Mouse (Mus musculus): ENCODE results near the gene Med22. TPM values are rescaled to one million over a fixed set of nuclear protein-coding genes. Genes with fewer than 3 reads are reported as not detected.
A peak's percentile ranks its signal among the peaks of the same experiment; 100 is the strongest.

Med22 gene
- 10 to 100 TPM; 42.9 to 46.5 TPM for total RNA-seq (2021)
- long read RNA-seq, experiment 1, transcript Med22-201 (4 exons, 973 nt), result major isoform, 34 of 39 reads
- long read RNA-seq, experiment 1, partial matches to known transcripts, result 0 of 39 reads
- long read RNA-seq, experiment 1, other reads (novel, unspliced or antisense), result 3 of 39 reads
- long read RNA-seq, experiment 2, transcript Med22-201 (4 exons, 973 nt), result major isoform, 48 of 50 reads
- long read RNA-seq, experiment 2, partial matches to known transcripts, result 0 of 50 reads
- long read RNA-seq, experiment 2, other reads (novel, unspliced or antisense), result 1 of 50 reads

DNA sequence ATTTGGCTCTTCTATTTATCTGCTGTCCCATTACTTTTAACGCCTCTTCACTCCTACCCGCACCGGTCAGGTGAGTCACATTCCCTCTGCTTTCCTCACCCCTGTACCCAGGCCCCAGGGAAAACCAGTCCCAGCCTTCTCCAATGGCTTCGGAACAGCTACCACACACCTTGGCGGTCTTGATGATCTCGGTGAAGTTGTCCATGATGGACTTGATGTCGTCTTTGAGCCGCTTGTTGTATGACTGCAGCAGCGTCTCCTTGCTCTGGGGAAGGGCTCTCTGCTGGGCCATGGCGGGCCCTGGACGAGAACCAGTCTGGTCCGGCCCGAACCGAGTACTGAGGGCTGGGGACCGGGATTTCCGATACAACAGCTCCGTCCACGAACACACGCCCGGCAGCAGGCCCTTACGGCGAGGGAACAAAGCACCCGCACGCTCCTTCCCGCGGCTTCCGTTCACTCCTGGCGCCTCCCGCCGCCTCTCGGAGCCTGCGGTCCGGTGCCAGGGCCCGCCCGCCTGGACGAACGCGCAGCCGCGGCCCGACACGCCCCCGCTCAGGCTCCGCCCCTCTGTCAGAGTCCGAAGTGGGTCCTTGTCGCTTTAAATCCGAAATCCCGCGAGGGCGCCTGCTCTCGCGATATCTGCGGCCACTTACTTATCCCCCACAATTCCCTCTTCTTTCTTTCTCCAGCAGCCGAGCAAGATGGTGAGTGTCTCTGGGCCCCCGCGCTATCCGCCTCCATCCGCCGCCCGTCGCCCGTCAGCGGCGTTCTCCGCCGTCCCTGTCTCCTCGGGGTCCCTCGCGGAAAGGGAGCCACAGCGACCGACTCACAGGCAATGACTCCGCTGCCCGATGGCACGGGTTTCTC, at the start of gene Med22, which contains the start of gene Rpl7a:
Gene Med22, minus strand, starts transcription at position 554 of the 870 bp plus-strand sequence.
Gene Rpl7a, plus strand, starts transcription at position 641 of the 870 bp plus-strand sequence.
- peak; percentile 100 for DNase-seq (ENCODE audit: low spot score in 2 of 2)

DNA sequence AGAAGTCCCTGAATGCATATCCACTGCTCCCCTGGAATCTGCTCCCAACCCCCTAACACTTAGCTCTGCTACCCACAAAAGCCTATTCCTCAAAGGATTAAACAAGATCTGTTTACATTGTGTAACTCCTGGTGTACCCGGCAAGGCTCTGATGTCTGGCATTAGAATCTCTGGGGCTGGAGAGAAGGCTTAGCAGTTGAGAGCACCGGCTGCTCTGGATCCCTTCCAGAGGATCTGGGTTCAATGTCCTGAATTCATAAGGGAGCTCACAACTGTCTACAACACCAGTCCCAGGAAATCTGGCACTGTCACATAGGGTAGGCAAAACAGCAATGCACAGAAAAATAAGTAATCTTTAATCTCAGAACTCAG, 47.0 kb upstream of the Med22 start:
- no peak for DNase-seq (ENCODE audit: low spot score in 2 of 2)

DNA sequence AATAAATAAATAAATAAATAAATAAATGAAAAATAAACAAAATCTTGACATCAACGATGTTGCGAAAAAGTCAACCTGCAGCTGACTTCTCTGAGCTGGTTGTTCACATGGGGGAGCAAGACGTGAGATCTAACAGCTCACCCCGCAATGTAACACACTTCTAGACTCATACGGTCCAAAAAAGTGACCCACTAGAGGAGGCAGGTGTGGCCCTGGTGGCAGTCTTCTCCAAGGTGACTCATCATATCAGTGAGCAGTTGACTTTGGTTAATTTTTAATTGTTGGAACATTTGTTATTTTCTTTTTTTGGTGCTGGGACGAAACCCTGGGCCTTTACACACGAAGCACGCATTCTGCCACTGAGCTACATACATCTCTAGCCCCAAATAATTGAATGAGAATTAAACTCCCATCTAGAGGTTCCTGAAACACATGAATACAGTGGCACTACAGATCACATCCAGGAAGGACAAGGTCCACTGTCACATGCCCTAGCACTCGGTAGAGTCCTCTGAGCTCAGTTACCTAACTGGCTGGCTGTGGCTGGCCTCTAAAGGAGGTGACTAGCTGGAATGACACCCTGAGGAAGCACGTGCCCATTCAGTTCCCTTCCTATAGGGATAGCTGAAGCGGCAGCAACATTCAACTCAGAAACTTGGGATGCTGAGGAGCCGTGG, 46.5 kb upstream of the Med22 start:
- DNase-seq (ENCODE audit: low spot score in 2 of 2), result no peak

DNA sequence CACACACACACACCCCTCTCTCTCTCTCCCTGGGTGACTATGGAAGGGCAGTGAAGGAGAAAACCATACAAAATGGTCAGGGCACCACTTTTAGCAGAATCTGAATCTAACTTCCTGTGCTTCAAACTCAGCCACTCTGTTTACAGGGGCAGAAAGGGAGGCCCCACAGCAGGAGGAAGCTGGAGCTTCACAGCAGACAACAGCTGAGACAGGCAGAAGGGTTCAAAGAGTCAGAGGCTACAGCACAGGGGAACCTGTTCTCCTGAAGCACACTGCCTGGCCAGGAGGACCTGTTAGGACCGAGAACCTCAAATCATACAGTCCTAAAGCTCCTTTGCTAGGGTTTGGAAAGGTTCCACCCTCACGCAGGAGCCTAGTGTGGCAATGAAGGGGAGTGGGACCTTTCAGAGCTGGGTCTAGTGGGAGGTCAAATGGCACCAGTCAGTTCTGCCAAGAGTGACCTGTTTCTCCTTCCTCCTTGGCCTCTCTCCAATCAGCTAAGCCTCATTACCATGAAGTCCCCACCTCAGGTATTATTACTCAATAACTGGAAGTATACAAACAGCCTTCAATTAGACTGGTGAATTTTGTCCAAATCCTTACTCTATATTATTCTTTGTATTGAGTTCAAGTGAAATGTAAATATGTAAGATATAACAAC, 44.4 kb upstream of the Med22 start:
- no peak for DNase-seq (ENCODE audit: low spot score in 2 of 2)

DNA sequence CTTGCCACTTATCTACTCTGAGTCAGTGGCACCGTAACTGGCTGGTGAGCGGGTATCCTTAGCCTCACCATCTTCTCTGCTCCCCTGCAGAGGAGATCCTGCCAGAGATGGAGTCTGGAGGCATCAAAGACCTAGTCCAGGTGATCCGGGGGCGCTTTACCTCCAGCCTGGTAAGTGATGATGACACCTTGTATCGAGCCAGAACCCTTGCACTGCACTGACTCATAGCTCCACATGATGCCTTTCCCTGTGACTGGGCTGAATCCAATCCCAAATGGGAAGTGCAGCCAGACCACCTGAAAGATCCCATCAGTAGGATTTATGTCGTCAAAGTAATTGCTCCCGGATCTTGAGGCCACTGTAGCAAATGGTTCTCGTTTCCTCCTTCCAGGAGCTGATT, 42.4 kb upstream of the Med22 start:
- DNase-seq (ENCODE audit: low spot score in 2 of 2), result no peak

DNA sequence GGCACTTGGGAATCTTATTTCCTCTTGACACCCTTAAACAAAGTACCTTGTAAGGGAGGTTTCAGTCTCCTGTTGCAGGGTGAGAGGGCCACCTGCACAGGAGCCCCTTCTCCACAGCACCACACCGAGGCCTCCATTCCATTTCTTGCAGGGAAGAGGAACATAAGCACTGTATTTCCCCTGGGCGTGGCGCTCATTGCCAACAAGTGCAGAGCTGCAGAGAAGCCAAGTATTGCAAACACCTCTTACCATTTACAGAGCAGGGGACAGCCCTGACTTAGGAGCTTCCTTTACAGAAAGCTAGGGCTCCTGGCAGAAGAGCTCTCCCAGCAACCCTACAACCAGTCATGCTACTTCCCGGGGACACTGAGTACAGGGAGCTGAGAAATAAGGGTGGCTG, 41.7 kb upstream of the Med22 start:
- DNase-seq (ENCODE audit: low spot score in 2 of 2), result no peak

DNA sequence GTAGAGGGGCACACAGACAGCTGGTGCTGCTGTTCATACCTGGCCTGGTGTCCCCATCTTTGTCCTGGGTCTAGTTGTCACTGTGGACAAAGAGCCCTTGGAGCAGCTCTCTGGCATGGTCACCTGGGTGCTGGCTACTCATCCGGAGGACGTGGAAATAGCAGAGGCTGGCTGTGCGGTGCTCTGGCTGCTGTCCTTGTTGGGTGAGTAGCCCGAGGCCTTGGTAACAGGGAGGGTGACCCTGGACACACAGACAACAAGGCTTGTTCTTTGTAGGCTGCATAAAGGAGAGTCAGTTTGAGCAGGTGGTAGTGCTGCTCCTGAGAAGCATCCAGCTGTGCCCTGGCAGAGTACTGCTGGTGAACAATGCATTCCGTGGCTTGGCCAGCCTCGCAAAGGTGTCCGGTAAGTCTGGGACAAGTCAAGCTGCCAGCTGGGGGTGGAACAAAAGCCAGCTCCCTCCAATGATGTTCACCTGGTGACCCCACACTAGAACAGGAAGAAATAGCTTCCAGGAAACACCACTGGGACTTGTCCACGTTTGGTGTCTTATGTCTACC, 40.9 kb upstream of the Med22 start:
- no peak for DNase-seq (ENCODE audit: low spot score in 2 of 2)

DNA sequence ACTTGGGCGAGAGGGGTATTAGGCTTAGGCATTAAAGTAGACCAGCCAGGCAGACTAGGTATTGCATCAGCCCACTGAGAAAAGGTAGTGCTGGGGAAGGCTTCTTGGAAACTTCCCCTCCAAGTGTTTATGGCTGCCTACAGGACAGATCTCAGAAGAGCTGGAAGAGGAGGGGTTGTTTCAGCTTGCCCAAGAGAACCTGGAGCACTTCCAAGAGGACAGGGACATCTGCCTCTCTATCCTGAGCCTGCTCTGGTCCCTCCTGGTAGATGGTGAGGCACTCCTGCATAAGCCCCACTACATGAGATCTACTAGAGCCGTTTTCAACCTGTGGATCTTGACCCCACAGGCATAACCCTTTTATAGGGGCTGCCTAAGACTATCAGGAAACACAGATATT, 39.9 kb upstream of the Med22 start:
- DNase-seq (ENCODE audit: low spot score in 2 of 2), result no peak

DNA sequence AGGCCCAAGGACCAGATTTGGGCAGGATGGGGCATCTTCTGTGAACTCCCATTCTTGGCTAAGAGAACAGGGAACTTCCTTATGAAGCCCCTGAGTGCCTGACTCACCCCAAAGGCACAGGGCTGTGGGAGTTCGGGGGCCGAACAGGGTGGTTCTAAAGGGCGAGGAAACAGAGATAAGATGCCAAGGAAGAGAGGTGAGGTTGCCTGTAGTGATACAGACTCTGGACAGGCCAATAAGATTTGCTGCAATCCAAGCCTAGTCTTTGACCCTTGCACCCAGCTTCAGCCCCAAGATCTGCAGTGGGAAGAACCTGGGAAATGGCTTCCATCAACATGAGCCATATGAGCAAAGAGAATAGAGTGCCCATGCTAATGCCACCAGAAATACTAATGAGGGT, 32.8 kb upstream of the Med22 start:
- DNase-seq (ENCODE audit: low spot score in 2 of 2), result no peak

DNA sequence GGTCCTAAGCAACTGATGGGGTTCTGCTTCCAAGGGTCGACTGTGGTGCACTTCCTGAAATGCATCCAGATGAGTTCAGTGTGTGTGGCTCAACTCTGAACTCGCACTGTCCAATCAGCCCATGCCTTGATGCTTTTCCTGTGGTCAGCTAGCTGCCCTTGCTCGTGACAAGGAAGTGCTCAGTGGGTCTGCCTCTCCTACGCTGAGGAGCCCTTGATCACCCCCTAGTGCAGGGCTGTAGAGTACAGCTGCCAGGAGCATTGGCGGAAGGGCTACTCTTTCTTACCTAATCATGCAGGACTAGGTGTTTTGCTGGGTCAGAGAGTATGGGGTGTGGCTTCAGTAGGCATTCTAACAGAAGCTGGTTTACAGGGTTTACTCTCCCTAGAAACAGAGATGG, 31.1 kb upstream of the Med22 start:
- no peak for DNase-seq (ENCODE audit: low spot score in 2 of 2)

DNA sequence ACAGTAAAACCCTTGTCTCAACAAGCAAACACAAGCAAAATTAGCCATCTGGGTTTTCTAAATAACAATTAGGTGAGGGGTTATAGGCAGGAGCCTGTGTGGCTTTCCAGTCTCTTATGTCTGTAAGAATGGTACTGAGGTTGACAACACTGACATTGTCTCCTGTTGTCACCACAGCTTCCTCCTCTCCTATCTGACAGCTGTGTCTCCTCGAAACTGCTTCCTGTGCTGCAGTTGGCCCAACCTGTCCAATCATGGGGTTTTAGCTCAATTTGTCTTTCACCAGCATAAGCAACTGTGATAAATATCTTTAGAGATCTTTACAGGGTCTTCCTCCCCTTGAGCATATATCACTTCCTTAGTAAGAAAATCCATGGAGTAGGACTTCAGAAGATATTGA, 25.9 kb upstream of the Med22 start:
- DNase-seq (ENCODE audit: low spot score in 2 of 2), result no peak

DNA sequence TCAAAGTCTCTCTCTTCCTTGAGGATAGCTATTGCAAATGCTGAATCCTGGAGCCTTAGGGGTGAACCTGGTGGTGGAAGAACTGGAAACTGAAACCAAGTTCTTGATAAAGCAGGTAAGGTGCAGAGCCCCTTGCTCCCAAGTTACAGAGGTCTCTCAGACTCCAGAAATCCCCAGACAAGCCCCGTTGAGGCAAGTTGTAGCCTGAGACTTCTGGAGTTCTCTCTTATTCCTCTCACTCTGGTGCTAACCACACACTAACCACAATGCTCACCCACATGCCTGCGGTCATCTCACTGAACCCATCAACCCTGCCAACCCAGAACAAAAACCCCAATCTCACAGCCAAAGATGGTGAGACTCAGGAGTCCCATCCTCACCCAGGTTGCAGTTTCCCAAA, 24.8 kb upstream of the Med22 start:
- DNase-seq (ENCODE audit: low spot score in 2 of 2), result no peak

DNA sequence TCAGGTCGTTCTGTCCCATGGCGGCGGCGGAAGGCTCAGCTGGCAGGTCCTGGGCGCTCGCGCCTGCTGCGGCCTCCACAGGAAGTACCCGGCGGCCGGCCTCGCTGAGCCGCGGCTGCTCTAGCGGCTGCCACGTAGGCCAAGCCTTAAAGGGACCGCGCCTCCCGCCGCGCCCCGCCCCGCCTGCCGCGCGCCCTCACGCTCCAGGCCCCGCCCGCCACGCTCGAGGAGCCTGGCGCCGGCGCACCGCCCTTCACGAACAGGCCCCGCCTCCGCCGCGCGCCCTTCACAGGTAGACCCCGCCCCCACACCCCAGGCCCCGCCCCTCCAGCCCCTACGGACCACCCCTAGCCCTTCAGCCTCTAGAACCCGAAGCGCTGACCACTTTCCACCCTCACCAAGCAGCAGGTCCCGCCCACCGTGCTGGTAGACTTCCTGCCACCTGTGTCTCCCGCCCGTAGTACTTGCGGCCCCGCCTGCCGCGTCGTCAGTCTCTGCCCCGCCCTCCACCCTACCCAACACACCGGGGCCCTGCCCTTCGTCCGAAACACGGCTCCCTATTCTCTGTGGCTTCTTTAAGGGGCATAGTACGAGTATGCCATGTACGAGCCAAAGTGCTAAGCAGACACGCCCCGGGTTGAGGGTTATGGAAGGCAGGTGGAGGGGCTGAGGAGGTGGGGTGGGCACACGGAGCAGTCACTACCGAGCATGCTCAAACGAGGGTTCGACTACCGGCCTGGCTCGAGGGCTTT, 23.0 kb upstream of the Med22 start, which contains the start of the genes Surf4 and Stkld1:
Gene Surf4, minus strand, starts transcription at position 625 of the 752 bp plus-strand sequence.
Gene Stkld1, plus strand, starts transcription at position 744 of the 752 bp plus-strand sequence.
- peak; percentile 86 to 91 for DNase-seq (ENCODE audit: low spot score in 2 of 2)

DNA sequence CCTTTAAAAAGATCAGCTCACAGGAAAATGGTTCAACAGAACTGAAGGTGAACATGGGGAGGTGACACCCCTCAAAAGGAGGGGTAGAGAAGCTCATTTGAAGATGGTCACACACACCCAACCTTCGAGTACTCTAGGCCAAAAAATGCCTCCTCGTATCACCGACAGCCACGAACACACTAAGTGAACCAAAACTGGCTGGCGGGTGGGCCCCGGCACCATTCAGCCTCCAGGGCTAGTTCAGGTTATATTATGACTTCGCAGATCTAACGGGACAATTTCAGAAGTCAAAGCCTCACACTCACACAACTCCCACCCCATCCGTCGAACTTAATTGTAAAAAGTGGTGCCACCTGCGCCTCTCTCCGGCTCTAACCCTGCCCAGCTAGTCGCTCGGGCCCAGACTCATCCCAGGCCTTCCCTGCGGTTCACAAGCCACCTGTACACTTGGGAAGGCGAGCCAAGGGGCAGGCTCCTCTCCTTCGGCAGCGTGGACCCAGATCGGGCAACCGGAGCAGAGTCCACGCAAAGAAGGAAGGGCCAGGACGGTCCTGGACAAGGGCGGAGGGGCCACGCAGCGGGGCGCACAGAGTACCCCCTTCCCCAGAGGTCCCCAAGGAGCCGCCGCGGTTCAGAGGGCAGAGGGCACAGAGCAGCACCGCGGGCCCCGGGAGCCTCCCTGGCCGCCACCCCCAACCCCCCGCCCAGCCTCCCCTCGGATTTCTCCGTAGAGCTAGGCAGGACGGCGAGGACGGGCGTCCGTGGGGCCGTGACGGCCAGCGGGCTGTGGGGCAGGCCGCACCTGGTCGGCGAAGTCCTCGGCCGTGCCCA, 22.2 kb upstream of the Med22 start:
- DNase-seq (ENCODE audit: low spot score in 2 of 2), result no peak

DNA sequence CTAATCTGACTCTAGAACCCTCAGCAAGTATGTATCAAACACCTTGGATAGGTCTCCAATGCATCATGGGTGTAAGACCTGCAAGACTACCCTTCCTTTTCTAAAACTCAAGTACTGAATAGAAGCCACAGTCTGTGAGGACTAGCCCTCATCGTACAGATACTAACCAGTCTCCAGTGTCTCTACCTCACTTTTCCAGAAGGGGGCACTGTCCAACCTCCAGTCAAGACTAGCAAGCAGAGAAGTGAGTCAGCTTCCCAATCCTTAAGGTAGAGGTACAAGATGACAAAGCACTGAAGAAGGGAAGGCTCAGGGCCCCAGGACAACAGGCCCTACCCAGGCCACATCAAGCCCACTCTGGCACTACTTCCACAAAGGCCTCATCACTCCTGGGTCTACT, 19.9 kb upstream of the Med22 start:
- DNase-seq (ENCODE audit: low spot score in 2 of 2), result peak in 1 of 2 experiments; percentile 79

DNA sequence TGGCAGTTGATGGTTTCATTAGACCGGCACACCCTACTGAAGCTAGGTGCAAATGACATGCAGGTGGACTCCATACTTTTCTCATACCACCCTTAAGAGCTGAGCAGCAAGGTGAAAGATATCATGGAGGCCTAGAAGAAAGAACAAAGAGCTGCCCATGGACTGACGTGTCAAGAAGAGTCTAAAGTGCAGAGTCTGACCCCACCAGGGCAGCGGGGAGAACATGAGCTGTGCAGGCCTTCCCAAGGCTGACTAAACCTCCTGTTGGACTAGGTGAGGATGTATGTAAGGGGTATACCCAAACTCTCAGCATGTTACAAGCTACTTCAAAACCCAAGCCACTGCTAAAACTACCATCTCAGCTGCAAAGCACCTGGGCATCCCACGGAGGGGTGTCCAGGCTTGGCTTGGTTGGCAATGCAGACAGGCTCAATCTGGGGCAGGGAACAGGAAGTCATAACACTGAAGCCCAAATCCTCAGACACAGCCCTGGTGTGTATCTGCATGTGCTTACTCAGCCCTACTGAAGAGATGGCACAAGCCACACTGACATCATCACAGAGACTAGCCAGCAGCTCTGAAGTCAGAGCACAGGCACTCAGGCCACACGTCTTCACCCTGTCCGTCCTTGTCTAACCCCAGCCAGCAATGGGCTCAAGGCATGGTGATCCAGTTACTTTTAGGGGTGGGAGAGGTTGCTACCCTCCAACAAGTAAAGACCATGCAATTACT, 17.4 kb upstream of the Med22 start:
- no peak for DNase-seq (ENCODE audit: low spot score in 2 of 2)

DNA sequence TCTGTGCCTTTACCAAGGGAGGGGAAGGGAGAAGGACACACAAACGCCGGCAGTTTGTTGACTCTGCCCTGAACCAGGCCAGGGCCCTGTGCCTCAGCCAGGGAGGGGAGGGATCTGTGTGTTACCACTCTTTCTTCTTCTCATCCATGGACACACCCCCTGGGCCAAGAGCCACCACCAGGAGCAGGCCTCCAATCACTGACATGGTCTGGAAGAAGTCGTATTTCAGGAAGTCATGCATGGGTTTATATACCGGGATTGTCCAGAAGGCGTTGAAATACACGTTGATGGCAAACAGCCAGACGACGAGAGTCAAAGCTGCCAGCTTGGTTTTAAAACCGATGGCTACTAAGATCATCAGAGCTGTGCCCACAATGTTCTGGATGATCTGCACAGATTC, 11.3 kb upstream of the Med22 start:
- no peak for DNase-seq (ENCODE audit: low spot score in 2 of 2)

DNA sequence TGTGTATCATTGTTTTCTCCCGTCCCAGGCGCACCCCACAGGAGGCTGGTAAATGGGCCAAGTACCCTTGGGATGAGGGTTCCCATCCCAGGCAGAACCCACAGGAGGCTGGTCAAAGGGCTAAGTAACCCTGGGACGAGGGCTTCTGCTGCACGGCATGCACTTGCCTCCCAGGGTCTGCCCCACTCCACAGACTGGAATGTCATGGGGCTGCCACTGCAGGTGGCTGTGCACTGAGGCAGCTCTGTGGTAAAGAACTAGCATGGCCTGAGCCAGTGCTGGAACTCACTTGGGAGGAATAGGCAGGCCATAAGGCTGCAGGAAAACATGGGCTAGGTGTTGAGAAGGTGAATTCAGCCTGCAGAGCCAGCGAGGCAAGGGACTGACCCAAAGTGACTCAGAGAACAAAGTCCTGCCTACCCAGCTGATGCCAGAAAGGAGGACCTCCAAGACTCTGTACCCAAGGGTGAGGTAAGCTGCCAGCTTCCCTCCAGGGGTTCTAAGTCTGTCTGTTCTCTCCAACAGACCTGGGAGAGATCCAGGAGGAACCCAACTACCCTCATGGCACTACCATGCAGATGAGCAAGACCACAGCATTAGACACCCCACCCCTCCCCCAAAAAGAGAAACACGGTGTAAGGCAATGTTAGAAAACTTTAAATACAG, 9.8 kb upstream of the Med22 start:
- no peak for DNase-seq (ENCODE audit: low spot score in 2 of 2)

All from layer of hippocampus, postnatal 14 days (tissue).